Mouse (Mus musculus) liver, adult 2 months (tissue): ENCODE results near the gene Nsg1. TPM values are rescaled to one million over a fixed set of nuclear protein-coding genes. Genes with fewer than 3 reads are reported as not detected.

ENCODE experiments used
- DNase-seq: peaks from one replicate; pipeline ENCODE4 v3.0.0-alpha.2; 2011; ENCODE audit warnings: low read depth, low spot score; ENCODE audit errors: extremely low read depth
- H3K27ac ChIP-seq: fragments of 200-500 bp; replicated peaks from 2 replicates; pipeline ENCODE4 v1.5.1; 2012; ENCODE audit warnings: low read depth, mild to moderate bottlenecking, control low read depth, inconsistent platforms, low read length; ENCODE audit not compliant: insufficient read depth
- H3K27me3 ChIP-seq: fragments of 200-500 bp; 2 replicates; pipeline ENCODE4 v1.6.1; 2012; ENCODE audit warnings: mild to moderate bottlenecking, moderate library complexity, low read length, inconsistent platforms; ENCODE audit not compliant: control insufficient read depth, insufficient read depth
- H3K36me3 ChIP-seq: fragments of 200-500 bp; 2 replicates; pipeline ENCODE4 v1.6.1; 2012; ENCODE audit warnings: low read length, inconsistent platforms; ENCODE audit not compliant: control insufficient read depth, insufficient read depth
- H3K4me1 ChIP-seq: fragments of 200-500 bp; 2 replicates; pipeline ENCODE4 v1.6.1; 2011; ENCODE audit warnings: low read length; ENCODE audit not compliant: control insufficient read depth, insufficient read depth
- H3K4me3 ChIP-seq: fragments of 200-500 bp; 2 replicates; pipeline ENCODE4 v1.5.1; 2011; ENCODE audit warnings: low read depth, mild to moderate bottlenecking, control low read depth, low read length, moderate library complexity; ENCODE audit not compliant: insufficient read depth
- H3K79me2 ChIP-seq: fragments of 200-500 bp; 2 replicates; pipeline ENCODE4 v1.6.1; 2012; ENCODE audit warnings: inconsistent platforms, mild to moderate bottlenecking, low read length, moderate library complexity; ENCODE audit not compliant: control insufficient read depth, insufficient read depth
- H3K9ac ChIP-seq: fragments of 200-500 bp; 2 replicates; pipeline ENCODE4 v1.6.1; 2012; ENCODE audit warnings: low read depth, mild to moderate bottlenecking, control low read depth, inconsistent platforms, low read length
- CTCF ChIP-seq: fragments of 200-500 bp; IDR thresholded peaks from 2 replicates; pipeline ENCODE4 v1.5.1; 2011; ENCODE audit warnings: low read depth, low read length, control low read depth
- POLR2A ChIP-seq: fragments of 200-500 bp; IDR thresholded peaks from 2 replicates; pipeline ENCODE4 v1.6.1; 2011; ENCODE audit warnings: low read length, control low read depth; ENCODE audit not compliant: insufficient read depth; ENCODE audit errors: extremely low read depth
- WGBS: fragments of 180-500 bp; shearing (Covaris S2); methylation state at CpG from one replicate; pipeline ENCODE4 v1.1.7; 2018; 5-methylcytosine and 5-hydroxymethylcytosine counted together
- polyA plus RNA-seq: library from polyadenylated mRNA; depleted of rRNA; stranded (reverse); fragments of >200 nt; gene quantifications from 2 replicates; pipeline ENCODE4 v1.2.3, GENCODE M21; 2012
- total RNA-seq: library from RNA; depleted of rRNA; stranded (reverse); fragments of >200 nt; gene quantifications from 2 replicates; pipeline ENCODE4 v1.2.3, GENCODE M21; 2014

The Nsg1 gene
- total and polyA plus RNA-seq, 2 experiments: 1.3 to 1.9 TPM

DNA sequence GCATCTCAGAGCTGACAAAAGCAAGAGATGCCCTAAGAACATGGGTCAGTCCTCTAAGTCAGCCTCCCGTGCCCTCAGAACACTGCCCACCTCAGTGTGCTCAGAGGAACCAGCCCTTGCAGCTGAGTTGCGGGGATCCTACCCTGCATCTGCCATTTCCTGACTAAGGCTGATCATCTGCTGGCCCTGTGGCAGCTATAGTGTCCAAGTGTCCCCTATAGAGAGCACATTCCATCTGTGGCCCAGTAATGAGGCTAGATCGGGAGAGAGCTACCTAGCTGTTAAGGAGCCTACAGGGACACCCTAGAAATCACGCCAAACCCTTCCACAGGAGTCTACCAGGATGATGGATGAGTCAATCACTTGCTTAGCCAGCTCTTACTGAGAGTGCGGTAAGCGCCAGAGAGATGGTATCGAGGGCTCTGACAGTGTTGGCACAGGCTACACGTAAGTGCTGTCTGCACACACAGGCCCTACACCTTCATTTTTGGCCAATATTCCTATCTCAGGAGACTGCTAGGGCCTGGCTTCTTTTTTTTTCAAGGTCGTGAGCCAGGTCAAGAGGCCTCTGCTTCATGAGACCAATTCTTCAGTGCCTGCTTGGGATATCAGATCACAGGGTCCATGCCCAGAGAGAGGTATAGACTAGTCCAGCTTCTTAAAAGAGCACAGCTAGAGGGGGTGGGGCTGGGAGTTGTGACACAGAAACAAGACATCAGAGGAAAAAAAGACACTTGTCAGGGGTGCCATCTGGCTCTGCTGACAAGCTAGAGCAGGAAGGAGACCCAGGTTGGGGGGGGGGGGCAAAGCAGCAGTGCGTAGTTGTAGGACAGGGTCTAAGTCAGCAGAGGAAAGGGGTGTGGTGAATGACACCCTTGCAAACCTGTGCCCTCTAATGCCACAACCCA is 7.3 kb downstream of the Nsg1 start:
- Histone ChIP-seq H3K4me3 (no peak overlapping the region), H3K9ac (no peak overlapping the region), H3K36me3 (no peaks in the 10 kb centered on the region), H3K4me1 (no peaks in the 10 kb centered on the region), H3K27me3 (no peaks in the 10 kb centered on the region), H3K27ac (no peak overlapping the region), H3K79me2 (no peaks in the 10 kb centered on the region)
- no peak for DNase-seq
- WGBS: 87% methylated on average over 10 of the region's 10 CpGs
- TF ChIP-seq POLR2A (no peak), CTCF (no peak)

GRCm38 (mm10) chr5:38151264-38151663 is 8.4 kb downstream of the Nsg1 start:
- no peaks in the 10 kb centered on the region for H3K27me3 ChIP-seq
- no peak overlapping the region for H3K9ac ChIP-seq
- no peaks in the 10 kb centered on the region for H3K79me2 ChIP-seq
- no peak for TF ChIP-seq CTCF
- no peak for TF ChIP-seq POLR2A
- H3K4me1 ChIP-seq: no peaks in the 10 kb centered on the region
- H3K36me3 ChIP-seq: no peaks in the 10 kb centered on the region
- DNase-seq: no peak
- H3K27ac ChIP-seq: no peak overlapping the region
- 63% methylated on average over 3 of the region's 3 CpGs for WGBS
- H3K4me3 ChIP-seq: no peak overlapping the region

DNA sequence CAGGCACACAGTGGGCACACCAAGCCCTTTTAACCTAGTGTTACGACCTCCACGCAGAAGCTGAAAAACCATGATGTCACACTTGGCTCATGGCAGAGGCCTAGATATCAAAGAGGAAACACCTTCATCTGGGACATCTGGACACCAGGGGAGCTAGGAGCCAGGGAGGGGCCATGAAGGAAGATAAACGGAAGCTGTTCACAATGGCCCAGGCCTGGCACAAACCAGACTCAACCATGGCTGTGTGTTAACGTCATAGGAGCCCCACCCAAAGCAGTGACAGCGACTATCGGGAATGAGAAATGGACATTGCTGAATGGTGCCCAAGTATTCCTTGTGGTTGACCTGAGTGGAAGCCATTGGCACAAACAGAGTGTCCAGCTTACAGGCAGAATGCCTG is 13.2 kb downstream of the Nsg1 start:
- H3K36me3 ChIP-seq: no peaks in the 10 kb centered on the region
- H3K9ac ChIP-seq: no peak overlapping the region
- H3K27me3 ChIP-seq: no peaks in the 10 kb centered on the region
- no peak for TF ChIP-seq CTCF
- no peak for TF ChIP-seq POLR2A
- no peaks in the 10 kb centered on the region for H3K4me1 ChIP-seq
- 83% methylated on average over 6 of the region's 6 CpGs for WGBS
- no peak overlapping the region for H3K27ac ChIP-seq
- DNase-seq: no peak
- no peaks in the 10 kb centered on the region for H3K79me2 ChIP-seq
- H3K4me3 ChIP-seq: no peak overlapping the region

DNA sequence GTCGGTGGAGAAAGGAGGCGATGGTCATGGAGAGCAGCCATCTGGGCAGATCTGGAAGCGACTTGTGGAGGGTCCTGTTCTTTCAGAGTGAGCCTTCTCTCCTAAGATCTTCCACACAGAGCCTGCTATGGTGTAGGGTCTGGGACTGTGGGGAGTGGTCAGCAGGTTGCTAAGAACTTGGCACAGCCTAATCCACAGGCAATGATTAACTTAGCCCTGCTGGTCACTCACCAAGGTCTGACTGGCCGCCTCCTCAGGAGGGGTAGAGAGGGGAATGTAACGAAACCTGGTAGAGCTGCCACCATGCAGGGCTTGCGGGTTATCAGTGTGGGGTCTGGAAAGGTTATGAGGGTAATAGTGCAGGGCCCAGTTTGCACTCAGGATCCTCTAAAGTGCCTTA is 18.8 kb downstream of the Nsg1 start:
- TF ChIP-seq CTCF: no peak
- TF ChIP-seq POLR2A: no peak
- no peaks in the 10 kb centered on the region for H3K27me3 ChIP-seq
- no peaks in the 10 kb centered on the region for H3K79me2 ChIP-seq
- no peaks in the 10 kb centered on the region for H3K4me1 ChIP-seq
- DNase-seq: no peak
- H3K9ac ChIP-seq: no peak overlapping the region
- no peak overlapping the region for H3K4me3 ChIP-seq
- 71% methylated on average over 6 of the region's 6 CpGs for WGBS
- H3K36me3 ChIP-seq: no peaks in the 10 kb centered on the region; the same call in 1 of the 2 replicates
- H3K27ac ChIP-seq: no peak overlapping the region

DNA sequence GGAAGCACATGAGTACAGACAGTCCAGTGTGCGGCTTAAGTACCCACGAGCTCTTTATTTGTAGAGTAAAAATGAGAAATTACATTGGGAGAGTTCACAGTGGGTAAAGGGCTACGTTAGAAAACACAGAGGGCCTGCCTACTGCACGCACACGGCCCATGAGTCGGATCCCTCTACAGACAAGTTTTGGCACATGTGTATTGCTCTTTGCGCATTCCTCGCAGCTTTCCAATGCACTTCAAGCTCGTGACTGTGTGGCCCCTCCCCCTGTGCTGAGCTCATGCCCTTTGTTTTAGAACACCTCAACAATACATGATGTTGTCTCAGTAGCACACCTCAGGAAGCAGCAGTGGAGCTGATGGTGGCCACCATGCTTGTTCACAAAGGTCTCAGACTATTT is 22.5 kb downstream of the Nsg1 start:
- no peak for DNase-seq
- no peaks in the 10 kb centered on the region for H3K4me1 ChIP-seq
- WGBS: 92% methylated on average over 9 of the region's 9 CpGs

GRCm38 (mm10) chr5:38136247-38136646 is 23.5 kb downstream of the Nsg1 start:
- Histone ChIP-seq H3K4me1 (no peaks in the 10 kb centered on the region), H3K9ac (no peak overlapping the region), H3K79me2 (no peaks in the 10 kb centered on the region), H3K4me3 (no peak overlapping the region), H3K36me3 (no peaks in the 10 kb centered on the region; the same call in 1 of the 2 replicates), H3K27me3 (no peaks in the 10 kb centered on the region), H3K27ac (no peak overlapping the region)
- DNase-seq: no peak
- TF ChIP-seq POLR2A (no peak), CTCF (no peak)
- WGBS: 73% methylated on average over 9 of the region's 9 CpGs

More for the DNA sequence above, 22.5 kb downstream of the Nsg1 start:
- no peak overlapping the region for H3K9ac ChIP-seq
- H3K79me2 ChIP-seq: no peaks in the 10 kb centered on the region
- TF ChIP-seq CTCF (no peak), POLR2A (no peak)
- no peaks in the 10 kb centered on the region; the same call in 1 of the 2 replicates for H3K36me3 ChIP-seq
- no peak overlapping the region for H3K4me3 ChIP-seq
- H3K27ac ChIP-seq: no peak overlapping the region
- no peaks in the 10 kb centered on the region for H3K27me3 ChIP-seq
